Mouse (Mus musculus) thymus, adult 2 months (tissue): ENCODE measurements around the gene Rapgef5.

Experiments used
- CTCF ChIP-seq: fragments of 200-500 bp; IDR thresholded peaks from 2 replicates; pipeline ENCODE4 v1.5.1; 2012; ENCODE audit warnings: mild to moderate bottlenecking, control low read depth, low read length, moderate library complexity, borderline replicate concordance; ENCODE audit not compliant: control insufficient read depth, poor library complexity, insufficient read depth; ENCODE audit errors: extremely low read depth
- POLR2A ChIP-seq: fragments of 200-500 bp; IDR thresholded peaks from 2 replicates; pipeline ENCODE4 v1.6.1; 2012; ENCODE audit warnings: mild to moderate bottlenecking, low read length, control low read depth, moderate library complexity; ENCODE audit not compliant: control insufficient read depth, poor library complexity, insufficient read depth; ENCODE audit errors: extremely low read depth

GRCm38 (mm10) chr12:117499242-117499641, 17.0 kb upstream of the Rapgef5 start:
- TF ChIP-seq CTCF (no peak), POLR2A (no peak)
